Mouse (Mus musculus) bone marrow macrophage, adult 2 months (primary cell): ENCODE data around the gene Grk2.

ENCODE experiments used
- CTCF ChIP-seq: IDR thresholded peaks from 2 replicates; pipeline ENCODE4 v1.5.1; 2012; ENCODE audit warnings: low read depth, mild to moderate bottlenecking, low read length, moderate library complexity
- POLR2A ChIP-seq: IDR thresholded peaks from 2 replicates; pipeline ENCODE4 v1.6.1; 2012; ENCODE audit warnings: mild to moderate bottlenecking, low read depth, low read length, borderline replicate concordance

DNA sequence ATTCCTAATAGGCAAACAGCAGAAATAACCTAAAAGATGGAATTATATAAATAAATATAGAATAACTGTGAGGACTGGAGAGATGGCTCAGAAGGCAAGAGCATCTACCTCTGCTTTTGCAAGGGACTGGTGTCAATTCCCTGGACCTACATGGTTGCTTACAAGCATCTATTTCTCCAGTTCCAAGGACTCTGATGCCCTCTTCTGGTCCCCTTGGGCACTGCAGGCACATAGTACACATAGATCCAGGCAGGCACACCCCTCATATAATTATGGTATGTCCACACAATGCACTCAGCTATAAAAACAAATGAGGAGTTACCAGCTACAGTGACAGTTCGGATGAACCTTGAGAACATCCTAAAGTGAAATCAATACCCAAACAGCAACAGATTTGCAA is 26.5 kb downstream of the Grk2 start:
- TF ChIP-seq POLR2A (no peak), CTCF (no peak)
